Mouse (Mus musculus): ENCODE measurements around the gene Evi5. TPM values are rescaled to one million over a fixed set of nuclear protein-coding genes. Genes with fewer than 3 reads are reported as not detected.

The Evi5 gene
- polyA plus RNA-seq, 1 experiment from 2014 or later, result 63.6 TPM

GRCm38 (mm10) chr5:107738296-107738695 is 136.6 kb downstream of the Evi5 start:
- H3K36me3 ChIP-seq (ENCODE audit: control insufficient read depth, insufficient read depth, low read length), result 0 out of 2 replicates have a peak, but pooled peaks cover 3% of the 10 kb centered on the region
- no peak overlapping the region for H3K9ac ChIP-seq (ENCODE audit: low read length)
- no peaks in the 10 kb centered on the region for H3K4me1 ChIP-seq (replicated peaks; ENCODE audit: control insufficient read depth, insufficient read depth, low read length)
- H3K27me3 ChIP-seq (replicated peaks; ENCODE audit: control insufficient read depth, insufficient read depth, low read length), result no peaks in the 10 kb centered on the region
- ATAC-seq (replicated peaks; ENCODE audit: low FRiP score, low TSS enrichment, low read depth) (no peak), DNase-seq (ENCODE audit: low spot score) (no peak)
- no peak overlapping the region for H3K4me3 ChIP-seq (ENCODE audit: low read depth, low read length)
- no peaks in the 10 kb centered on the region for H3K9me3 ChIP-seq (ENCODE audit: control insufficient read depth, low read length)
- H3K27ac ChIP-seq (ENCODE audit: low read depth), result no peak overlapping the region
- 78% methylated on average over 3 of the region's 3 CpGs for WGBS
- H3K4me2 ChIP-seq (ENCODE audit: low read length), result no peak overlapping the region

- DNase-seq (ENCODE audit: low spot score) (no peak), ATAC-seq (replicated peaks; ENCODE audit: low FRiP score, low TSS enrichment, low read depth) (no peak)
- no peak overlapping the region for H3K4me3 ChIP-seq (ENCODE audit: low read depth, low read length)
- no peaks in the 10 kb centered on the region for H3K9me3 ChIP-seq (ENCODE audit: control insufficient read depth, low read length)
- no peak overlapping the region for H3K4me2 ChIP-seq (ENCODE audit: low read length)
- no peaks in the 10 kb centered on the region for H3K4me1 ChIP-seq (replicated peaks; ENCODE audit: control insufficient read depth, insufficient read depth, low read length)
- WGBS, result 80% methylated on average over 5 of the region's 5 CpGs
- H3K27me3 ChIP-seq (replicated peaks; ENCODE audit: control insufficient read depth, insufficient read depth, low read length), result peaks cover 6% of the 10 kb centered on the region; the same call in 1 of the 2 replicates
- no peaks in the 10 kb centered on the region for H3K36me3 ChIP-seq (ENCODE audit: control insufficient read depth, insufficient read depth, low read length)
- H3K27ac ChIP-seq (ENCODE audit: low read depth), result no peak overlapping the region
- H3K9ac ChIP-seq (ENCODE audit: low read length), result no peak overlapping the region
Measured at GRCm38 (mm10) chr5:107736171-107736570, 138.7 kb downstream of the Evi5 start.

GRCm38 (mm10) chr5:107731844-107732243 is 143.1 kb downstream of the Evi5 start:
- Histone ChIP-seq H3K27ac (ENCODE audit: low read depth) (no peak overlapping the region), H3K4me3 (ENCODE audit: low read depth, low read length) (no peak overlapping the region), H3K27me3 (replicated peaks; ENCODE audit: control insufficient read depth, insufficient read depth, low read length) (peaks cover 45% of the 10 kb centered on the region), H3K4me1 (replicated peaks; ENCODE audit: control insufficient read depth, insufficient read depth, low read length) (no peaks in the 10 kb centered on the region), H3K9me3 (ENCODE audit: control insufficient read depth, low read length) (no peaks in the 10 kb centered on the region), H3K9ac (ENCODE audit: low read length) (no peak overlapping the region), H3K36me3 (ENCODE audit: control insufficient read depth, insufficient read depth, low read length) (no peaks in the 10 kb centered on the region), H3K4me2 (ENCODE audit: low read length) (no peak overlapping the region)
- no peak for ATAC-seq (replicated peaks; ENCODE audit: low FRiP score, low TSS enrichment, low read depth)
- DNase-seq (ENCODE audit: low spot score), result no peak
- 48% methylated on average over 2 of the region's 2 CpGs for WGBS

GRCm38 (mm10) chr5:107731408-107731807 is 143.5 kb downstream of the Evi5 start:
- Histone ChIP-seq H3K9ac (ENCODE audit: low read length) (no peak overlapping the region), H3K27me3 (replicated peaks; ENCODE audit: control insufficient read depth, insufficient read depth, low read length) (peaks cover 50% of the 10 kb centered on the region), H3K9me3 (ENCODE audit: control insufficient read depth, low read length) (no peaks in the 10 kb centered on the region), H3K36me3 (ENCODE audit: control insufficient read depth, insufficient read depth, low read length) (no peaks in the 10 kb centered on the region), H3K27ac (ENCODE audit: low read depth) (no peak overlapping the region), H3K4me3 (ENCODE audit: low read depth, low read length) (no peak overlapping the region), H3K4me2 (ENCODE audit: low read length) (no peak overlapping the region), H3K4me1 (replicated peaks; ENCODE audit: control insufficient read depth, insufficient read depth, low read length) (peaks cover 4% of the 10 kb centered on the region; the same call in 1 of the 2 replicates)
- 47% methylated on average over 3 of the region's 3 CpGs for WGBS
- DNase-seq (ENCODE audit: low spot score) (no peak), ATAC-seq (replicated peaks; ENCODE audit: low FRiP score, low TSS enrichment, low read depth) (no peak)

GRCm38 (mm10) chr5:107727007-107727402 is 147.9 kb downstream of the Evi5 start:
- H3K4me2 ChIP-seq (ENCODE audit: low read length), result no peak overlapping the region
- no peaks in the 10 kb centered on the region for H3K9me3 ChIP-seq (ENCODE audit: control insufficient read depth, low read length)
- peaks cover 94% of the 10 kb centered on the region for H3K27me3 ChIP-seq (replicated peaks; ENCODE audit: control insufficient read depth, insufficient read depth, low read length)
- 24% methylated on average over 12 of the region's 12 CpGs for WGBS
- DNase-seq (ENCODE audit: low spot score) (peak; percentile 68), ATAC-seq (replicated peaks; ENCODE audit: low FRiP score, low TSS enrichment, low read depth) (no peak)
- no peak overlapping the region for H3K27ac ChIP-seq (ENCODE audit: low read depth)
- no peaks in the 10 kb centered on the region for H3K36me3 ChIP-seq (ENCODE audit: control insufficient read depth, insufficient read depth, low read length)
- H3K9ac ChIP-seq (ENCODE audit: low read length), result no peak overlapping the region
- H3K4me1 ChIP-seq (replicated peaks; ENCODE audit: control insufficient read depth, insufficient read depth, low read length), result peaks cover 26% of the 10 kb centered on the region; the same call in 1 of the 2 replicates
- H3K4me3 ChIP-seq (ENCODE audit: low read depth, low read length), result no peak overlapping the region

- H3K4me3 ChIP-seq (ENCODE audit: low read depth, low read length), result peak overlapping the region; percentile 27
- no peak for ATAC-seq (replicated peaks; ENCODE audit: low FRiP score, low TSS enrichment, low read depth)
- no peak overlapping the region for H3K9ac ChIP-seq (ENCODE audit: low read length)
- peak; percentile 73 for DNase-seq (ENCODE audit: low spot score)
- H3K4me1 ChIP-seq (replicated peaks; ENCODE audit: control insufficient read depth, insufficient read depth, low read length), result peaks cover 30% of the 10 kb centered on the region
- peaks cover 96% of the 10 kb centered on the region for H3K27me3 ChIP-seq (replicated peaks; ENCODE audit: control insufficient read depth, insufficient read depth, low read length)
- no peaks in the 10 kb centered on the region for H3K9me3 ChIP-seq (ENCODE audit: control insufficient read depth, low read length)
- no peak overlapping the region for H3K27ac ChIP-seq (ENCODE audit: low read depth)
- peak overlapping the region; percentile 47 for H3K4me2 ChIP-seq (ENCODE audit: low read length)
- WGBS, result under 1% methylated on average over 57 of the region's 57 CpGs
- no peaks in the 10 kb centered on the region for H3K36me3 ChIP-seq (ENCODE audit: control insufficient read depth, insufficient read depth, low read length)
Measured at GRCm38 (mm10) chr5:107726281-107727006, 148.5 kb downstream of the Evi5 start.

GRCm38 (mm10) chr5:107725435-107726261 is 149.3 kb downstream of the Evi5 start, which contains the start of gene Gfi1:
Gene Gfi1, minus strand, starts transcription at chr5:107726036.
- DNase-seq (ENCODE audit: low spot score) (peak; percentile 69), ATAC-seq (replicated peaks; ENCODE audit: low FRiP score, low TSS enrichment, low read depth) (no peak)
- Histone ChIP-seq H3K4me2 (ENCODE audit: low read length) (peak within 1 kb of the TSS; percentile 47), H3K36me3 (ENCODE audit: control insufficient read depth, insufficient read depth, low read length) (no peaks in the 10 kb centered on the region), H3K27ac (ENCODE audit: low read depth) (no peak within 1 kb of the TSS), H3K4me1 (replicated peaks; ENCODE audit: control insufficient read depth, insufficient read depth, low read length) (peaks cover 38% of the 10 kb centered on the region), H3K4me3 (ENCODE audit: low read depth, low read length) (peak within 1 kb of the TSS; percentile 27), H3K27me3 (replicated peaks; ENCODE audit: control insufficient read depth, insufficient read depth, low read length) (peaks cover 97% of the 10 kb centered on the region), H3K9ac (ENCODE audit: low read length) (no peak within 1 kb of the TSS), H3K9me3 (ENCODE audit: control insufficient read depth, low read length) (no peaks in the 10 kb centered on the region)
- WGBS, result under 1% methylated on average over 41 of the region's 41 CpGs

- Histone ChIP-seq H3K4me3 (ENCODE audit: low read depth, low read length) (peak overlapping the region; percentile 27), H3K4me1 (replicated peaks; ENCODE audit: control insufficient read depth, insufficient read depth, low read length) (peaks cover 42% of the 10 kb centered on the region), H3K9ac (ENCODE audit: low read length) (no peak overlapping the region), H3K36me3 (ENCODE audit: control insufficient read depth, insufficient read depth, low read length) (no peaks in the 10 kb centered on the region), H3K27ac (ENCODE audit: low read depth) (no peak overlapping the region), H3K27me3 (replicated peaks; ENCODE audit: control insufficient read depth, insufficient read depth, low read length) (peaks cover 97% of the 10 kb centered on the region), H3K4me2 (ENCODE audit: low read length) (peak overlapping the region; percentile 47), H3K9me3 (ENCODE audit: control insufficient read depth, low read length) (no peaks in the 10 kb centered on the region)
- peak; percentile 81 for DNase-seq (ENCODE audit: low spot score)
- ATAC-seq (replicated peaks; ENCODE audit: low FRiP score, low TSS enrichment, low read depth), result 0 out of 2 replicates have a peak, but pooled peaks have one; percentile 19
- WGBS, result 1% methylated on average over 52 of the region's 52 CpGs
Measured at GRCm38 (mm10) chr5:107724661-107725434, 150.1 kb downstream of the Evi5 start.
